Mouse (Mus musculus) layer of hippocampus, adult 9-10 months (tissue): ENCODE measurements at regions not wholly inside any gene's neighbourhood (a gene's known extent, or its start where the extent isn't known, plus 50 kb on each side); places are given as distances from the start of the nearest gene placed in this dataset.

Experiments used
- DNase-seq: peaks from one replicate; pipeline ENCODE4 v3.0.0; 2022; ENCODE audit warnings: low spot score

- no peak for DNase-seq
These were observed 284.6 kb upstream of the Prickle1 start for GRCm38 (mm10) chr15:93880302-93880701.

GRCm38 (mm10) chr15:93879006-93879405, 283.3 kb upstream of the Prickle1 start:
- no peak for DNase-seq

GRCm38 (mm10) chr15:93876335-93876734, 280.6 kb upstream of the Prickle1 start:
- no peak for DNase-seq

GRCm38 (mm10) chr15:93875685-93876084, 280.0 kb upstream of the Prickle1 start:
- peak; percentile 20 for DNase-seq

GRCm38 (mm10) chr15:93874206-93874605, 278.5 kb upstream of the Prickle1 start:
- peak; percentile 65 for DNase-seq

- DNase-seq: no peak
These were observed 261.7 kb upstream of the Prickle1 start for GRCm38 (mm10) chr15:93857336-93857901.

- DNase-seq: no peak
These were observed 257.5 kb upstream of the Prickle1 start for GRCm38 (mm10) chr15:93853221-93853620.

- DNase-seq: no peak
These were observed 256.4 kb upstream of the Prickle1 start for GRCm38 (mm10) chr15:93852126-93852525.

GRCm38 (mm10) chr15:93850388-93850787, 254.7 kb upstream of the Prickle1 start:
- DNase-seq: no peak

- no peak for DNase-seq
These were observed 253.1 kb upstream of the Prickle1 start for GRCm38 (mm10) chr15:93848830-93849229.

- no peak for DNase-seq
These were observed 251.1 kb upstream of the Prickle1 start for GRCm38 (mm10) chr15:93846797-93847196.

GRCm38 (mm10) chr15:93845801-93846200, 250.1 kb upstream of the Prickle1 start:
- DNase-seq: peak; percentile 46

GRCm38 (mm10) chr15:93832956-93833355, 237.3 kb upstream of the Prickle1 start:
- DNase-seq: no peak

GRCm38 (mm10) chr15:93832431-93832936, 236.8 kb upstream of the Prickle1 start:
- DNase-seq: peak; percentile 41

GRCm38 (mm10) chr15:93831148-93831547, 235.5 kb upstream of the Prickle1 start:
- DNase-seq: no peak

- DNase-seq: peak; percentile 36
These were observed 229.3 kb upstream of the Prickle1 start for GRCm38 (mm10) chr15:93824729-93825694.

- DNase-seq: no peak
These were observed 225.5 kb upstream of the Prickle1 start for GRCm38 (mm10) chr15:93821236-93821635.

GRCm38 (mm10) chr15:93812011-93812410, 216.3 kb upstream of the Prickle1 start:
- no peak for DNase-seq

- no peak for DNase-seq
These were observed 212.3 kb upstream of the Prickle1 start for GRCm38 (mm10) chr15:93807993-93808392.

- no peak for DNase-seq
These were observed 211.8 kb upstream of the Prickle1 start for GRCm38 (mm10) chr15:93807505-93807904.

- DNase-seq: no peak
These were observed 209.0 kb upstream of the Prickle1 start for GRCm38 (mm10) chr15:93804703-93805102.

GRCm38 (mm10) chr15:93790531-93790930, 194.8 kb upstream of the Prickle1 start:
- no peak for DNase-seq

- DNase-seq: no peak
These were observed 194.1 kb upstream of the Prickle1 start for GRCm38 (mm10) chr15:93789762-93790161.
